Mouse (Mus musculus): ENCODE measurements around the gene Hjurp.

- no peak for TF ChIP-seq CTCF (IDR thresholded peaks at IDR 0.05; ENCODE audit: control insufficient read depth, insufficient read depth, insufficient replicate concordance, low read depth, low read length)
- TF ChIP-seq POLR2A (IDR thresholded peaks at IDR 0.05; ENCODE audit: control insufficient read depth, low read depth, low read length) = no peak
These were observed 59.4 kb downstream of the Hjurp start for GRCm38 (mm10) chr1:88218051-88218450.
